Mouse (Mus musculus): ENCODE results near the gene Gp1bb.

The Gp1bb gene

DNA sequence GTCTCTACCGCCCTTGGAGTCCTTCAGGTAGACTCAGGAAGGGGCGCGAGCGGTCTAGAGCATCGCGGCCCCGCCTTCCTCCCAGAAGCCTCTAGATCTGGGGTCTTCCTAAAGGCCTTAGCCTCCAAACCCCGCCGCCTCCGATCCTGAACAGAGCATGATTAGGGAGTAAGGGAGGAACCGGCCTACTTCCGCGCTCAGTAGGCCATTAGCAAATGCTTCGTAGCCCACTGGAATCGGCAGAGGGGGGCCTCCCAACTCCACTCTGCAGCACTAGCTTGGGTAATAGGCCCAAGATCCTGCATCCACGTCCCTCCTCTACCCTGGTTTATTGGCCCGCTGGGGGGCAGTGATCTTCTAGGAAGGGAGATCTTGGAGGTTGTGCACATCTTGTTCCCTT is at the start of gene Gp1bb:
Gene Gp1bb, minus strand, starts transcription at position 385 of the 400 bp plus-strand sequence.
- no peak for DNase-seq (ENCODE audit: low read depth)

DNA sequence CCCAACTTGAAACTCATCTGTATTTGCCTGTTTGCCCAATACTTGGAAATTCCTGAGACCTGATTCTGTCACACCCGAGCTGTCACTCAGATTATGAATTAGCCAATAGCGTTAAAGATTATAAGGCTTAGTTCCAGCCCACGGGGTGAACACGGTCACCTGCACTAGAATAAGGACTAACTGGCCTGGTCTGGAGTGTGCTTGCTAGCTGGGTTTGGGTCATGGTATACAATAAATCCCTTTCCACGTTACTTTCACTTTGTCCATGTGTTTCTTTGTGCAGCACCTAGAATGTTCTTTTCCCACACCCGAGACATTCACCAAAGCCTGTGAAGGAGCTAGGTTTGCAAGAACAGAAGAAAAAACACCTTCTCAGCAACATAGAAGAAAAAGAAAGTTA is 47.7 kb upstream of the Gp1bb start:
- DNase-seq (ENCODE audit: low read depth) = no peak

DNA sequence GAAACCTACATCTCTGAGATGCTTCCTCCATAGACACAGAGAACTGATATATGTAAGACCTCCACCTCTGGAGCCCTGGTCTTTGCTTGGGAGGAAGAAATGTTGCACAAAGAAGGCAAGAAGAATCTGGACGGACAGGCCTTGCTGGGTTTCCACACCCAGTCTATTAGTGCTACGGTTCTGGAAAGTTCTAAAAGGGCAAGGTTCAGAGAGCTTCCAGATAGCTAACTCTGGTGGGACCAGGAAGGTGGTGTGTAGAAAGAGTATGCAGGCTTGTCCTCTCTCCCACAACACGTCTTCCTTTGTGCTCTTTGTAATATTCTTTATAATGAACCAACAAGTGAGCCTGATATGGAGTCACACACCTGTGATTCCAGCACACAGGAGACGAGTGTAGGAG is 36.4 kb upstream of the Gp1bb start:
- DNase-seq (ENCODE audit: low read depth) = no peak

DNA sequence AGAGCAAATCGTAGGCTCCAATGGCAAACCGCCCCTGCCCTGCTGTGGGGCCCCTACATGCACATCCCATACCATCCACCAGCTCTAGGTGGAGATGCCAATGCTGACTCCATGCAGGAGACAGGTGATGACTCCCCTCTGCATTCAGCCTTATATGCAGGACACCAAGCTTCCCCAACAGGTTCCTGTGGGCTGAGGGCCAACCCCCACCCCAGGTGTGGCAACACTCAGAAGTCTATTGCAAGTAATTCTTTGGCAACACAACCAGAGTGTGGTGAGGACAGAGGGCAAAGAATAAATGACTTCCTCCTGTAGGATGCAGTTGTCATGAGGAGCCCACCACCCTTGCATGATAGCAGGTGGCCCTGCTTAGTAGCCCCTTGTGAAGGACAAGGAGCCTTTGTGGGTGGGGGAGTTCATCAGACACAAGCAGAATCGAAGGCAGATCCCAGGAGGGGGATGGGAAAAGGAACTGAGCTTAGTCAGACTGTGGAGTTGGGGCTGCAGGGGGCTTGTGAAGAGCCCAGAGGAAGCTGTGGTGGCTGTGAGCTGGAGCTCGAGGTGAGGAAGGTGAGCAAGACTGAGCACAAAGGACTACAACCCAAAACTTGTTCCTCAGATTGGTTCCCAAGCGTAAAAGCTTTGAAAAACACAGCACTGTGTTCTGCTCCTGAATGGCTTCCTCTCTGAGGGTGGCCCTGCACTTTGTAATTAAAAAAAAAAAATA is 33.3 kb upstream of the Gp1bb start:
- DNase-seq (ENCODE audit: low read depth) = no peak

DNA sequence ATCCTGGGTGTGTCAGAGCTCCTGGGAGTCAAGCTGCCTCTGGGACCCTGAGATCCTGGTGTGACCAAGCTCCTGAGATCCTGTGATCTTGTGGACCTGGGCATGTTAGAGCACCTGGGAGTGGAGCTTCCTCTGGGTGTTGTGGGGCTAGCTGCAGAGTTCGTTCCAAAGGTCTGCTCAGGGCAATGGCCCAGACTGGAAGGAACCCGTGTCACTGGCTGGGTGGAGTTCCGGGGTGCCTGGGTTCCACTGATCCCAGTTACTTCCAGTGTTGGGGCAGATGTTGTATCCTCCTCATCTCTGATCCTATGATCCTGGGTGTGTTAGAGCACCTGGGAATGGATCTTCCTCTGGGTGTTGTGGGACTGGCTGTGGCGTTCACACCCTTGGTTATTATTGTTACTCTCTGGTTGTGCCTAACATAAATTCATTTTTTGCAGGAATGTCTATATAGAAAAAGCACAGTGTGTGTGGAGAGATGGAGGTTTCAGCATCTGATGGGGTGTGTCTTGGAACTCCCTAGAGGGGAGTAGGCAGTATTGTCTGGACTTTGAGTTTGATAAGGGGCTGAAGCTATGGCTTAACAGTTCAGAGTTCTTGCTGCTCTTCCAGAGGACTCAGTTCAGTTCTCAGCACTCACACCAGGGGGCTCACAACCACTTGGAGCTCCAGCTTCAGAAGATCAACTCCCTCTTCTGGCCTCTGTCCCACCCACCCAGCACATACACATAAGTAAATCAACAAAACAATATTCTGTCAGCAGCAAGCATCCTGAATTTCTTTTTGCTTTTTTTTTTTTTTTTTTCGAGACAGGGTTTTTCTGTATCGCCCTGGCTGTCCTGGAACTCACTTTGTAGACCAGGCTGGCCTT is 31.3 kb upstream of the Gp1bb start:
- DNase-seq (ENCODE audit: low read depth) = no peak

DNA sequence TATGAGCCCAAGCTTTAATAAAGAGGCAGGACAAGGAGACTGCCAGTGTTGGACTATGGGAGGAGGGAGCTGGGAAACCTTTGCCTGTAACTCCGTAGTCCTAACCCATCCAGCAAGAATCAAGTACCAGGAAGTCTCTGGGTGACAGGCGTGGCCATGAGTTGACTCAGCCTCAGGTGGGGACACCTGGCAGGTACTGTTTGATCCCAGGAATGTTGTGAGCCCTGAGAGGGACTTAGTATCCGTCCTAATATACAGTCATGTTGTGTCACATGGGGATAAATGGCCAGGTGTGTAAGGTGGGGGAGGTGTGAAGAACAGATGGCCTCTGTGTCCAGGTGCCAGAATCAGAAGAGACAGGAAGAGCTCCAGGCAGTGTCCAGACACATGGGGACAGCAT is 26.9 kb upstream of the Gp1bb start:
- no peak for DNase-seq (ENCODE audit: low read depth)

DNA sequence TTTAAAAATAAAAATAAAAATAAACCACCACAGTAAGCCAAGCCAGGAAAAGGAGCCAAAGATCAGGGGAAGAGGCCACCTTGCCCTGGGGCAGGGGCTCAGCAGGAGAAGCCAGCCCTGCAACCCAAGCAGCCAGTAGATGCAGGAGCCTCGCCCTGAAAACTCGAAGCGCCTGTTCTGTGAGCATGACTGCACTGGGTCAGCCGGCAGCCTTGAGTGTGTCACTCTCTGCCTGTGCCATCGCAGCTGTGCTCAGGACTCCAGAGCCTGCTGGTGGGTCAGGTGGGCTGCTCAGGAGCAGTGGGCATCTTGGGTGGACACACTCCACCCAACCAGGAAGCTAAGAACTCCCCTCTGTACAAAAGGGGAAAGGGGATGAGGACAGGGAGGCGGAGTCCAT is 23.1 kb upstream of the Gp1bb start:
- DNase-seq (ENCODE audit: low read depth) = no peak

DNA sequence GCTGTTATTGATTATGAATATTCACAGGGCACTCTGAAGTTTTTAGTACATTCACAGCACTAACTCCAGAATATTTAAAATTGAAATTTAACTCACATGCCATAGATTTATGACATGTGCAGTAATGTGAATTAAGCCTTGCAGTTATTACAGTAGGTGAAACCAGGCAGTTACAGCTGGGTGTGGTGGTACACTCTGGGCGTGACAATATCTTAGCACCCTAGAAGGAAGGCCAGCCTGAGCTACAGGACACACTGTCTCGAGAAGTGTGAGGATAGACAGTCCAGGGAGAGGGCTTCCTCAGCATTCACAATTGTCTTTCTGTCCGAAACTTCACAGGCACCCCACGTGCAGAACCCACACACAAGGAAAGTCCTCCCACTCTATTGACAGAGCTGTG is 22.3 kb upstream of the Gp1bb start:
- no peak for DNase-seq (ENCODE audit: low read depth)

DNA sequence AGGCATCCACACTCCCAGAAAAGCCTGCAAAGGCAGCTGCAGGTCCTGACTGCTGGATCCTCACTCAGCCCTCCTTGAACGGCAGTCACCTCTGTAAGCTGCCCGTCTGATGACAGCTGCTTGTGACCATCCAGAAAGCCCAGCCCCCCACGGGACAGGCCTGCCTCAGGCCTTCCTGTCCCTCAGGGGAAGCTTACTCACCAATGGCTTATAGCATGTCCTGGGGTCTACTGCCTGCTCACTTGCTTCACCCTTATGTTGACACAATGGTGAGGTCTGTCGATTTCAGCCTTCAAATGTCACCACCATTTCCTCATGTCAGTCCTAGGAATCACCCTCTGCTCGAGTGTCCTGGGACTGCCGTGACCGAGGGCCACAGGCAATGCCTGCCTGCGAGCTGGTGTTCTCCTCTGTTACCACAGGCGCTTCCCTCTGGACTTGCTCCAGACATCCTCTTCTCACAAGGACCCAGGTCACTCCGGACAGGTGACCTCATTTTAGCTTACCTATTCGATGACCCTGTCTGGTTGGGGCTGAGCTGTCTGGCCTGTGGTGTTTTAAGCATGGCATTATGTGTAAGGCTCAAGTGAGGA is 21.3 kb upstream of the Gp1bb start:
- no peak for DNase-seq (ENCODE audit: low read depth)

DNA sequence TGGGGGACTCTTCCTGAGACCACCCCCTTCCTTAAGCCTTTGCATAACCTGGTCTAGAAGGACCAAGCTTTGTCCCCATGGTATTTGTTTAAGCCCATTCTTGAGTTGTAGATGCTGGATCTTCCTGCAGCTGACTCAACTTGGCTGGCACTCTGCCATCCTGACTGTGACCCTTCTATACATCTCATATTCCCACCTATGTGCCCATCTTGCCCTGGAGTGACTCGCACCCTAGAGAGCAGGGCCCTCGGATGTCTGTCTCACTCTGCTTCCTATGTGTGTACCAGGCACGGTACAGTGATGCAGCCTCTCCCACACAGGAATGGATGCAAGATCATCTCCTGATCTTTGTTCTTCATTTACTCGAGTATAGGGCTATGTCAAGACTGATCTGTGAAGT is 20.7 kb upstream of the Gp1bb start:
- no peak for DNase-seq (ENCODE audit: low read depth)

DNA sequence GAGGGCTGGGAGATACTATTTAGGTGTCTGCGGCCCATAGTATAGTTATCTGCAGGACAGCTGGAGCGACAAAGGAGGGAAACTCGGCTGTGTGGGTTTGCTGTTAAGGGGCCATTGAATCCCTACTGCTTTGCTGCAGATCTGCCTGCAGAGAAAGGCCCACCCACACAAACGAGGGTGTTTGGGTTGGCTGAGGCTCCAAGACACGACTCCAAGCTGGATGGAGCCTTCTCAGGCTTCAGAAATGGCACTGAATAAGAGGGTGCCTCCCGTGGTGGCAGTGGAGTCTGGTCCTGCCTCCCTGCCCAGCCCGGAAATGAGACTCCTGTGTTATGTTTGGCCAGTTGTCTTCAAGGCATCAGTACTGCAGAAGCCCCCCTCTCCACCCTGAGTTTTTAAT is 20.1 kb upstream of the Gp1bb start:
- no peak for DNase-seq (ENCODE audit: low read depth)

DNA sequence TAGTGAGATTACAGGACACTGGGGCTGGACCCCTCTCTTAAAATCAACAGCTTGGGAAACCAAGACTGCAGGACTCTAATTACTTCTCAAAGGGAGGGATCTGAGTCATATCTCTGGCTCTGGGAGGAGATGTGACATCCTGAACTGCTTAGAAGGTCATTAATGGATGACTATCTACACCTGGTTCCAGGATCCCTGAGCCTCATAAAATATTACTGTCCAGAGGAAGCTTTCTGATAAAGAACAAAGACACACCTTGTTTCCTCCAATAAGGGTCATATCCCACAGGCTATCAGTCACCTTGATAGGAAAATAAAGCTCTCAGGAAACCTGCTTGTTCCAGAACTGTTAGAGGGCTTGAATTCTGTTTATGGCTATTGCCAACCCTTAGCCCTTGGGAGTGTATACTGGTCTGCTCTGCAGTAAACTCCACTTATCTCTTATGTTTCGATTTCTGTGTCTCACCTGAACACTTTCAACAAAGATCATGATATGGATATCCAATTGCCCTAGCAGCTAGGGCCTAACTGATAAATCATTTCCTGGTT is 17.3 kb upstream of the Gp1bb start:
- no peak for DNase-seq (ENCODE audit: low read depth)

DNA sequence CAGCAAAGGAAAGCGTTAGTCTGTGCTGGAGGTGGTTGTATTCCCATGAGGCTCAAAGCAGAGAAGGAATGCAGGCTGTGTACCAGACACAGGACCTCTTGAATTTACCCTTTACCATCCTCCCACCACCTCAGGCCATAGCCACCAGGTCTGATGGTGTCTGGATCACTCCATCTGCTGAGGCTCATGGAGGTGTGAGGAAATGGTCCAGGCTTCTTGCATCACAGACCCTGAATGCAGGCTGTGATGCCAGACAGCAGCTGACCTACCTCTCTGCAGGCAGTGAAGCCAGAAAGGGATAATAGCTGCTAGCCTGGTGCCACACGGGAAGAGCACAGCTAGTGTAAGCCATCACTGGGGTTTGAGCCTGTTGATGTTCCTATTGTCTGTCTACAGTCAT is 16.2 kb upstream of the Gp1bb start:
- no peak for DNase-seq (ENCODE audit: low read depth)

DNA sequence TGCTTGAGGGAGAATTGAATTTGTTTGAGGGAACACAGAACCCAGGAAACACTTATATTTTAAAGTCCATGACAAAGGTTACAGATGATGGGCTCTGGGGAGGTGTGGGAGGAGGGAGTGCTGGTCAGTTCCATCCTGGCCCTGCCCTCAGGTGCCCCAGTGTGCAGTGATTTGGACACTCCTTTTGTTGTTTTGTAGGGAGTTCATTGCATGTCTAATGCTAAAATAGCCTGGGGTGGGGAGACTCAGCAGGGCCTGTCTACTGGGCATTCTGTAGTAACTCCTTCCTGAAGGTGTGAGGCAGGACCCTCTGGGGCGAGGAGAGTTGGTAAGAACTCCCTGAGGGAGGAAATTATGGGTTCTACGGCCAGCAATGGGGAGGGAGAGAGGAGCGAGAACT is 14.6 kb upstream of the Gp1bb start:
- DNase-seq (ENCODE audit: low read depth) = no peak

DNA sequence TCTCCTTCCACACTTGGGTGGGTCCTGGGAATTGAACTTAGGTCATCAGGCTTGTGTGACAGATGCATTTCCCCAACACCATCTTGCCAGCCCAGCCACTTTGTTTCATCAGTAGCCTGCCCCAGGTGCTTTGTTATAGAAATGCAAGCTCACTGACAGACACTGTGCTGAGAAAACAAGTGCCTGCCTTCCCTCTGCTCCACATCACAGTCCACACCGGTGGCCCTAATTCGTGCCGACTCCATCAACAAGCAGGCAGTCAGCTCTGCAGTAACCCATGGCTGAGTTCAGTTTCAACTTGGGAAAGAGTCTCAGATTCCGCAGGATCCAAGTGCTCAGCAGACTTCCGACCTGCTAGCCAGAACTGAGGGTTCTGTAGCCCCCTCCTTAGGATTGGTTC is 14.2 kb upstream of the Gp1bb start:
- no peak for DNase-seq (ENCODE audit: low read depth)

DNA sequence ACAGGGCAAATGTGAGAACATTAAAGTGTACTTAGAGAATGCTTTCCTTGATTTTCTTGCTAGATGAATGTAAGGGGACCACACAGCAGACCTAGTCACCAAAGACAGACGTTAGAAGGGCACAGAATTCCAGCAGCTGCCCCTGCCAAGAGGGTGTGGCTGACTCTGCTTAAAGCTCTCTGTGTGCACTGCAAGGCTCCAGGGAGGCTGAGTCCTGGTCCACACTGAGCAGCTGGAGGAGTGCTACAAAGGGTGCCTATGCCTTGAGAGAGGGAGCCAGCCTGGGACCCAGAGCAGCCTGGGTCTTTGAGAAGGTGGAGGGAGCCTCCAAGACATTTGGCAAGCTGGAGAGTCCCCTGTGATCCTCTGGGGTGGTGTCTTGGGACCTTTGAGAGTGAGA is 11.1 kb upstream of the Gp1bb start:
- no peak for DNase-seq (ENCODE audit: low read depth)

DNA sequence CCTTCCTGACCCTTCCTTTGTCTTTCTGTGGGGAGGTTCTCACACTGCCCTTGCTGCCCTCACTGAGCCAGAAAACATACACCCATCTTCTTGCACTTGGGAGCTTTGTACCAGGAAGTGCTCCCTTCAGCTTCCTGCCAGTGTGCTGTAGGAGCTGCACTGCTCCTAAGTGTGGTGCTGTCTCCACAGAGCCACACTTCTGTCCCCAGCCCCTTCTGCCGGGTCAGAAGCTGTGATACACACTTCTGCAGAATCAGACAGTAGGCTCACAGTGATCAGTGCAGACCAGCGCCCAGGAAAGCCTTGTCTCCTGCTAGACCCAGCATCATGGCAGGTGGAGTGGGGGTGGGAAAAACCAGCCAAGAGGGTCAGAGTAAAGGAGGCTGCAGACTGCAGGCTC is 10.6 kb upstream of the Gp1bb start:
- DNase-seq (ENCODE audit: low read depth) = no peak

DNA sequence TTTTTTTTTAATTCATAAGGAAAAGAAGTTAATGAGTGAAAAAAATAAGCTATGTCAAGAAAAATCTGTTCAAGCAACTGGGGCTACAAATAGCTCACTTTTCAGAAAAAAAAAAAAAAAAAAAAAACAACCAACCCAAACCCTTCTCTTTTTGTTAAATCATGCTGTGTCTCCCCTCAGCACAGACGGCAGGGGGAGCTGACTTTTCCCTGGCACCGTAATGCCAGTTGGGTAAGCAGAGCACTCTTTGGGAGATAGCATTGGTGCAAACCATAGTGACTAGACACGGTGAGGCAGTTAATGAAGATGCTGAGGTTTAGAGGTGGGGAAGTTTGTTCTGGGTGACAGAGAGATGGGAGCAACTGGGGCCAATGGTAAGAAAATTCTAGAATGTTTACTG is 9.9 kb upstream of the Gp1bb start:
- DNase-seq (ENCODE audit: low read depth) = no peak

DNA sequence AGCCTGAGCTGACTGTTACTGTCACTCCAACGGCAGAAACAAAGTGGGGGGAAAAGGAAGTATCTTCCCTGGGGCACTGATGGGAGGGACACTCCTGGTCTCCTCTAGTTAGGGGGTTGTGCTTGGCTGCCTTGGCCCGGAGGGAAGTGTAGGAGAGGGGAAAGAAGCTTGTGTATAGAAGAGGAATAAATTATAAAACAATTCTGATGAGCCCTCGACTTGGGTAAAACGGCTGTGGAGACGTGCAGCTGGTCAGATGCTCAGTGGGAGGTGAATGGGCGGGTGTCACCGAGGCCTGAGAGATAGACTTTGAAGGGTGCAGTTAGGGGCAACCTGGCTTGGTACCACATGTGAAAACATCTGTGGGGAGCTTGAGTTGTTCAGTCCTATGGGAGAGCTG is 8.9 kb upstream of the Gp1bb start:
- no peak for DNase-seq (ENCODE audit: low read depth)

DNA sequence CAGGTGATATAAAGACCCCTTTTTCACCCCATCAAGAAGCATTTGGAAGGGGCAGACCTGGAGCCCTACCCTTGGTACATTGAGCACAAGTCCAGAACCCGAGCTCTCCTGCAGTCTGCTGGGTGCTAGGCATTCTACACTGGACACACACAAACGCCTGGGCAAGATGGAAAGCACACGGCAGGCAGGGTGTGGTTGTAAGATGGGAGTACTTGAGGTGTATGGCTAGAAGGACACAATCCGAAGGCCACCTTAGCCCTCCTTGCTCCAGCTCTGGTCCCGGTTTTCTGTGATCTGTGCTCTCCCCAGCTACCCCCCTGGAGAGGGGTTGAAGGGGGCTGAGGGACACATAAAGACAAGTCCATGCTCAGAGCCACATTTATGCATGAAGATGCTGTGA is 8.1 kb upstream of the Gp1bb start:
- peak; percentile 14 for DNase-seq (ENCODE audit: low read depth)

DNA sequence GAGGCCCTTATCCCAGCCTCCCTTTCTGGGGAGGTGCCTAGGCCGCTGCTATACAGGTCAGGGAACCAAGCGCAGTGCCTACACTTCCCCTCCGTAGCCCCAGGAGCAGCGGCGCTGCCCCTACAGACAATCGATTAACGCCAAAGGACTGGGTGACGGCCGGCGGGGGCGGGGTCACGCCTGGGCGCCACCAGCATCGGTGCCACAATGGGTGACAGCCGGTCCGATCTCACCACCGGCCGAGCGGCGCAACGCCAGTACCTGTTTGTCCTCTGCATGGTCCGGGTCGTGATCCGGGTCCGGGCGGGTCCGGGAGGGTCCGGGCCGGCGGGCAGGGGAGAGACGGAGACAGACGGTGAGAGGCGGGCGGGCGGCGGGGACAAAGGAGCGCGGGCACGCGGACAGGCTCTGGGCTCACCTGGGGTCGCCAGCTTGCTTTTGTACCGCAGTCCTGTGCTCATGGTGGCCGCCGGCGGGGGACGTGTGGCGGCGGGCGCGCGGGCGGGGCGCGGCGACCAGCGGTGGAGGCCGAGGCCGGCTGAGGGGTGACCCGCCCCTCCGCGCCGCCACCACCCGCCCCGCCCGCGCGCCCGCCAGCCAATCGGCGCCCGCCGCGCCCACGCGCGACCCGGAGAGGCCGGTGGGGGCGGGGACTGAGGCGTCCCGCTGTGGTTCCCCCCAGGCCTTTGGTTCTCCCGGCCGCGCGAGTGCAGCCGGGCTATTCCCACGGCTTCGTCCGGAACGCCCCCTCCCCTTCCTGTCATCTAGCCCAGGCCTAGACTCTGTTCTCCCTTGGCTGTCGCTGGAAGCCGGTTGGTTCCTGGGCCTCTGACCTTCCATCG is 7.4 kb upstream of the Gp1bb start, which contains the start of gene Sept5:
Gene Sept5, minus strand, starts transcription at position 565 of the 842 bp plus-strand sequence.
- peak; percentile 60 for DNase-seq (ENCODE audit: low read depth)

DNA sequence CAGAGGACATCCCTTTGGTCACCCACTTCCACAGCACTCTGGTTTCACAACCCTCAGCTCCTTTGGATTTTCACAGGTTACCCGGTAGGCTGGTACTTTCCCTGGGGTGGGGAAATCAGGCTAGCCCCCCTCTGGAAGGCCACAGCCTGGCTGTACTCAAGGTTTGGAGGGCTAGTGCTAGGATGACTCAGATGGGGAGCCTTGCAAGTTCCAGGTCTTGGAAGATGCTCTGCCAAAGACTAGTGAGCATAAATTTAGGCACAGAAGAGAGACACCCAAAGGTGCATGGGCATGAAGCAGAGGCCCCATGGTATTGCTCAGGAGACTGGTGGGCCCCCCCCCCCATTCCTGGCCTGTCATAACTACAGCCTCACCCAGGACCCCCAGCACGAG is 6.7 kb upstream of the Gp1bb start:
- DNase-seq (ENCODE audit: low read depth) = peak; percentile 25

Measured in induced T-regulatory cell, adult 2 months (primary cell).